Mouse (Mus musculus) heart, postnatal 0 days (tissue): Measurements from ENCODE around the gene Tpgs1. TPM values are rescaled to one million over a fixed set of nuclear protein-coding genes. Genes with fewer than 3 reads are reported as not detected.
A peak's percentile ranks its signal among the peaks of the same experiment; 100 is the strongest.

Experiments
- ATAC-seq: fragments of 200-750 bp; cut with Nextera tagmentation; 2 replicates; pipeline ENCODE4 v1.8.0; 2017; ENCODE audit warnings: low read depth, moderate number of reproducible peaks, moderate library complexity; ENCODE audit not compliant: insufficient read depth
- DNase-seq: peaks from one replicate; pipeline ENCODE4 v3.0.0-alpha.2; 2016; ENCODE audit warnings: low spot score
- H3K27ac ChIP-seq: fragments of 300-500 bp; sonication (generic); 2 replicates; pipeline ENCODE4 v1.5.1; 2014; ENCODE audit warnings: low read depth, mild to moderate bottlenecking
- H3K27me3 ChIP-seq: fragments of 300-500 bp; sonication (generic); 2 replicates; pipeline ENCODE4 v1.6.1; 2014; ENCODE audit warnings: low read length, mixed read lengths; ENCODE audit not compliant: control insufficient read depth, insufficient read depth
- H3K36me3 ChIP-seq: fragments of 300-500 bp; sonication (generic); replicated peaks from 2 replicates; pipeline ENCODE4 v1.6.1; 2014; ENCODE audit warnings: low read length, mixed read lengths; ENCODE audit not compliant: control insufficient read depth, insufficient read depth
- H3K4me1 ChIP-seq: fragments of 300-500 bp; sonication (generic); 2 replicates; pipeline ENCODE4 v1.6.1; 2014; ENCODE audit warnings: antibody characterized with exemption; ENCODE audit not compliant: control insufficient read depth, insufficient read depth
- H3K4me2 ChIP-seq: fragments of 300-500 bp; sonication (generic); 2 replicates; pipeline ENCODE4 v1.6.1; 2014; ENCODE audit warnings: low read depth, mild to moderate bottlenecking, low read length, moderate library complexity
- H3K4me3 ChIP-seq: fragments of 300-500 bp; sonication (generic); 2 replicates; pipeline ENCODE4 v1.5.1; 2014; ENCODE audit warnings: low read depth, low read length
- H3K9ac ChIP-seq: fragments of 300-500 bp; sonication (generic); replicated peaks from 2 replicates; pipeline ENCODE4 v1.6.1; 2014; ENCODE audit warnings: low read depth, low read length, mixed read lengths
- H3K9me3 ChIP-seq: fragments of 300-500 bp; sonication (generic); replicated peaks from 2 replicates; pipeline ENCODE4 v1.6.1; 2016; ENCODE audit warnings: low read length; ENCODE audit not compliant: control insufficient read depth
- CTCF ChIP-seq: IDR thresholded peaks from 2 replicates; pipeline ENCODE4 v1.5.1; 2016; ENCODE audit warnings: antibody characterized with exemption, control low read depth, low read depth
- EP300 ChIP-seq: IDR thresholded peaks from 2 replicates; pipeline ENCODE4 v1.6.1; 2016; ENCODE audit warnings: antibody characterized with exemption, low read depth
- WGBS: fragments of 180-500 bp; shearing (Covaris S2); extraction: QIAGEN DNeasy Blood & Tissue Kit; methylation state at CpG from one replicate; pipeline ENCODE4 v1.1.7; 2014; 5-methylcytosine and 5-hydroxymethylcytosine counted together
- polyA plus RNA-seq: library from polyadenylated mRNA; unstranded; fragments of >200 nt; fragmentation: Nextera tagmentation; extraction: Ambion mirVana; gene quantifications from 2 replicates; pipeline ENCODE4 v1.2.1, GENCODE M21; 2015
- total RNA-seq: library from RNA; depleted of rRNA; stranded (reverse); fragments of >200 nt; gene quantifications from 2 replicates; pipeline ENCODE4 v1.2.3, GENCODE M21; 2014; ENCODE audit warnings: low replicate concordance

The Tpgs1 gene
- total and polyA plus RNA-seq, 2 experiments from 2014 or later = 19.7 to 43.6 TPM

DNA sequence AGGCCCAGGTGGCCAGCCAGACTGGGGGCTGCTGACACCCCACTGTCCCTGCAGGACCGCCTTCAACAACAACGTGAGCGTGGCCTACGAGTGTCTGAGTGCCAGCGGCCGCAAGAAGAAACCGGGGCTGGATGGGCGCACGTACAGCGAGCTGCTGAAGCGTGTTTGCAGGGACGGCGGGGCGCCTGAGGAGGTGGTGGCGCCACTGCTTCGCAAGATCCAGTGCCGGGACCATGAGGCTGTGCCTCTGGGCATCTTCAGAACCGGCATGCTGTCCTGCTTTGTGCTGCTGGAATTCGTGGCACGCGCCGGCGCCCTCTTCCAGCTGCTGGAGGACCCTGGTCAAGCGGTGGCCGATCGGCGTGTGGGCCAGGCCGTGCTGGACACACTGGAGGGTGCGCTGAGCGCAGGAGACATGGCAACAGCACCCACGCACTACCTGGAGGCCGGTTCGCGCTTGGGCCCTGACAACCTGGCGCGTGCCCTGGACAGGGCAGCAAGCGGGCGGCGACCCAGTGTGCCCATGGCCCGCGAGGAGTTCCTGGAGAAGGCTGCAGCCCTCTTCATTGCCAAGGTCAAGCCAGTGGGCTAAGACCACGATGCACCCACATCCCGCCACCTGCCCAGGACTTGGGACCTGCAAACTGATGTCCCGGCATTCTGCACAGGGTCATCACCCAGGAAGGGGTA, 6.3 kb downstream of the Tpgs1 start:
- H3K27me3 ChIP-seq = no peaks in the 10 kb centered on the region
- 0 out of 2 replicates have a peak, but pooled peaks have one; percentile 4 for ATAC-seq
- 0 out of 2 replicates have a peak, but pooled peaks cover 6% of the 10 kb centered on the region for H3K36me3 ChIP-seq
- H3K4me1 ChIP-seq = 0 out of 2 replicates have a peak, but pooled peaks cover 2% of the 10 kb centered on the region
- no peak overlapping the region for H3K4me2 ChIP-seq
- no peak for DNase-seq
- no peak overlapping the region for H3K4me3 ChIP-seq
- TF ChIP-seq EP300 (no peak), CTCF (no peak)
- 49% methylated on average over 43 of the region's 44 CpGs for WGBS
- H3K9ac ChIP-seq = no peak overlapping the region
- H3K27ac ChIP-seq = no peak overlapping the region
- H3K9me3 ChIP-seq = no peaks in the 10 kb centered on the region

DNA sequence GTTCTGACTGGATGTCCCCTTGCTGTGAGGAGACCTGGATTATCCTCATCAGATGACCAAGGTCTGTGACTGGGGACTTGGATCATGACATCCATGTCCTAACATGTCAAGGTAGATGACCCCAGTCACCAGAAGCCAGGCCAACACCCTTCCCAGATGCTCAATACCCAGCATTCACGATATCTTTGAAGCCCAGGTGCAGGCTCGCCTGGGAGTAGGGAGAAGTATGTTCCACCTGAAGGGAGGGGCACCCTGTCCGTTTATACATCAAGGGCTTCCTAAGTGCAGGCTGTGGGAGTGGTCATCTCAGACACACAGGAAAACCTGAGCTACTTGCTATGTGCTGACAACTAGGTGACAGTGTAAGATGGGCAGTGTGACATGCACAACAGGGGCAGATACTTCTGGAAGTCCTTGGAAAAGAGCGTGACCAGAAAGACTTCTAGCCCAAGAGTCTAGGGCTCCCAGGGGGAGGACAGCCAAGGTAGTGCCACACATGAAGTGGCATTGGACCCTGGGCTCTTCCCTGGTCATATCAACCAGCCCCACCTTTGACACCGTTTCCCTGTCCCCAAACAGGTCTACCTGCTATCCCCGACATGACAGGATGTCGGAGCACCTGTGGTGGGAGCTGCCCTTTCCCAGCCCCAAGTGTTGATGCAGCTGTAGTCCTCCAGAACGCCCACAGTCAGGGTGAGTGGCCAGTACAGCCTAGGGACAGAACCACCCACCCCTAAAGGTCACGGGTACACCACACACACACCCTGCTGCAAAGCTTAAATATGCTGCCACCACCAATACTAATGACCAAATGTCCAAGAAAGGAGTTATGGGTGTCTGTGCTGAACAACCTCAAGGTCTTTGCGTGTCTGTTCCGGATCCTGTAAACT, 11.7 kb downstream of the Tpgs1 start:
- Histone ChIP-seq H3K4me3 (peak overlapping the region; percentile 90), H3K4me2 (peak overlapping the region; percentile 64), H3K27me3 (no peaks in the 10 kb centered on the region), H3K9me3 (no peaks in the 10 kb centered on the region), H3K36me3 (peaks cover 14% of the 10 kb centered on the region), H3K27ac (peak overlapping the region; percentile 96), H3K4me1 (peaks cover 19% of the 10 kb centered on the region), H3K9ac (no peak overlapping the region)
- DNase-seq (no peak), ATAC-seq (no peak)
- 32% methylated on average over 11 of the region's 11 CpGs for whole genome bisulfite sequencing
- TF ChIP-seq CTCF (no peak), EP300 (no peak)

DNA sequence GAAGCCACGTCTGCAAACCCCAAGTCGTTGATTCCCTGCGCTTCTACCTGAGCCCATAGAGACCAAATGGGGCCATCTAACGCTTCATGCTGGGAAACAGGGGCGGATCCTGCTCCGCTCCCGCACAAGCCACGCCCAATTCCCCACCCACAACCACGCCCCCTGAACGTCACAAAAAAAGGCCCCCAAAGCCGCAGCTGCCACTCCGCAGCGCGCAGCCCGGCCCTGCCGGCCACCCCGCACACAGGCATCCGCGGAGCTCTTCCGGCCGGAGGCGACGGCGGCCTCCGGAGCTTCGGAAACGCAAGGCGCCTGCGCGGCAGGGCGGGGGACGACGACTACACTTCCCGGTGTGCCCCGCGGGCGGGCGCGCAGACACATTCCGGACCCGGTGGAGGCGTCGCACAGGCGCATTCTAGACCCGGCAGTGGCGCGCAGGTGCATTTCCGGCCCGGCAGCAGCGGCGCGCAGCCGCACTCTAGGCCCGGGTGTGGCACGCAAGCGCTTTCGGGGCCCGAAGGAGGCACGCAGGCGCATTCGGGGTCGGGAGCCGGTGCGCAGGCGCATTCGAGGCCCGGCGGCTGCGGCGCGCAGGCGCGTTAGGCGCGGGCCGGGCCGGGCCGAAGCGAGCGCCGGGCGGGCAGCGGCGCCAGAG, 12.5 kb downstream of the Tpgs1 start, which contains the start of gene Cdc34:
Cdc34 (plus strand) TSS at position 605 of the 655 bp plus-strand sequence.
- H3K9me3 ChIP-seq = no peaks in the 10 kb centered on the region
- peak within 1 kb of the TSS; percentile 88 for H3K4me2 ChIP-seq
- WGBS = under 1% methylated on average over 78 of the region's 84 CpGs
- H3K4me3 ChIP-seq = peak within 1 kb of the TSS; percentile 90
- ATAC-seq (peak; percentile 90), DNase-seq (peak; percentile 99)
- H3K9ac ChIP-seq = peak within 1 kb of the TSS; percentile 94
- TF ChIP-seq CTCF = peak; percentile 14; the same call in 1 of the 2 replicates
- no peak; the same call in 1 of the 2 replicates for TF ChIP-seq EP300
- peaks cover 25% of the 10 kb centered on the region for H3K4me1 ChIP-seq
- H3K27ac ChIP-seq = peak within 1 kb of the TSS; percentile 96
- H3K27me3 ChIP-seq = no peaks in the 10 kb centered on the region
- peaks cover 23% of the 10 kb centered on the region for H3K36me3 ChIP-seq

- under 1% methylated on average over 10 of the region's 10 CpGs for WGBS
- peaks cover 30% of the 10 kb centered on the region for H3K4me1 ChIP-seq
- no peaks in the 10 kb centered on the region for H3K9me3 ChIP-seq
- peaks cover 31% of the 10 kb centered on the region for H3K36me3 ChIP-seq
- ATAC-seq = no peak; the same call in 1 of the 2 replicates
- peak overlapping the region; percentile 94 for H3K9ac ChIP-seq
- peak overlapping the region; percentile 88 for H3K4me2 ChIP-seq
- no peak for DNase-seq
- H3K27me3 ChIP-seq = no peaks in the 10 kb centered on the region
- peak overlapping the region; percentile 90 for H3K4me3 ChIP-seq
- H3K27ac ChIP-seq = peak overlapping the region; percentile 96
- no peak for TF ChIP-seq EP300
Measured at GRCm38 (mm10) chr10:79682551-79682915, 13.4 kb downstream of the Tpgs1 start.

DNA sequence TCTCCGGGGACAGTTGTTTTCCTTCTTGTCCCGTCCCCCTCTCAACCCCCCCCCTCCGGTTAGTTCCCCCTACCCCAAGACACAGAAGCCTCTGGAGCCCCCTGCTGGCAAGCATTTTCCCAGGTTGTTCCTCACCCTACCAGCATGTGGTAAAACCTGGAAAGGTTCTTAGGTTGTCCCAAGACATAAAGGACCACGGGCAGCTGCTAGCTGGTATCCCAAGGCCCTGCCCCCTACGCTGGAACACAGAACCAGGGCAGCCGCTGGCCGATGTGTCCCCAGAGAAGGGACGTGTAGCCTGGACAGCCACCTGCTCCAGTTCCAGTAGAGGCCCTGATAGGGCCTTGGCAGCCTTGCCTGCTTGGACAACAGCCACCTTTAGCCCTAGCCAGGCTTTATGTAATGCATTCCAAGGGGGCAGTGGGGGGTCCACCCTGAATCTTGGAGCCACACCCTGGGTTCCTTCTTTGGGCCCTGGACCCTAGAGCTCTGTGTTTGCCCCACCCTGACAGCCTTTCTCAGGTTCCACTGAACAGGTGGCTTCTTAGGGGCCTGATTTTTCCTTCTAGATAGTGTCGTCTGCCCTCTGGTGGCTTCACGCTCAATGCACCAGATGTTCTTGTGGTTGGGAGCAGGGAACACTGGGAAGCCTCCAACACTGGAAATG, 13.9 kb downstream of the Tpgs1 start:
- Histone ChIP-seq H3K9ac (peak overlapping the region; percentile 94), H3K9me3 (no peaks in the 10 kb centered on the region), H3K4me1 (peaks cover 30% of the 10 kb centered on the region), H3K4me2 (peak overlapping the region; percentile 88), H3K27me3 (no peaks in the 10 kb centered on the region), H3K4me3 (peak overlapping the region; percentile 90), H3K36me3 (peaks cover 36% of the 10 kb centered on the region), H3K27ac (peak overlapping the region; percentile 96)
- DNase-seq = peak; percentile 76
- TF ChIP-seq CTCF (peak; percentile 62), EP300 (no peak)
- peak; percentile 4 for ATAC-seq
- under 1% methylated on average over 10 of the region's 10 CpGs for WGBS
